ENCODE assay signal across 22 mouse cellular contexts in genomic region chr10:76214161-76214560, GRCm38 (mm10). TPM values are rescaled to one million over a fixed set of nuclear protein-coding genes. Genes with fewer than 3 reads are reported as not detected.
DNase-seq lines count a peak whose midpoint lies in the region; ATAC-seq and TF ChIP-seq lines count a peak whose summit lies in the region.
"Had no signal": no experiment of that assay in that cellular context is flagged by ENCODE, and none has a peak within 500 bp of the region (broad histone marks: within the 10 kb centered on the region; RNA-seq: fewer than 3 reads in every experiment).

No protein-coding gene starts in this region.

- no peak overlapping the region for H3K4me3 ChIP-seq in hindbrain, postnatal 0 days (ENCODE audit: low read length)
- no peak overlapping the region for H3K4me3 ChIP-seq in hindbrain, embryonic 12.5 days
- no peak overlapping the region for H3K4me3 ChIP-seq in midbrain, embryonic 10.5 days
- H3K4me3 ChIP-seq in midbrain, embryonic 16.5 days (ENCODE audit: low read depth, low read length) = no peak overlapping the region
- no peak overlapping the region for H3K4me3 ChIP-seq in stomach, postnatal 0 days (ENCODE audit: low read depth, low read length)
- H3K4me3 ChIP-seq: embryonic facial prominence, embryonic 12.5 days; forebrain, embryonic 15.5 days; heart, embryonic 13.5 days; hindbrain, embryonic 13.5 days had no signal

- peak; percentile 35; the same call in 1 of the 2 replicates for ATAC-seq in hindbrain, postnatal 0 days
- no peak for ATAC-seq in hindbrain, embryonic 12.5 days (ENCODE audit: low FRiP score)
- ATAC-seq in midbrain, embryonic 16.5 days = no peak
- no peak for ATAC-seq in stomach, postnatal 0 days (ENCODE audit: low FRiP score, low TSS enrichment)
- ATAC-seq: forebrain, embryonic 15.5 days; Patski had no signal

- H3K27ac ChIP-seq in hindbrain, postnatal 0 days = no peak overlapping the region
- H3K27ac ChIP-seq in hindbrain, embryonic 12.5 days = no peak overlapping the region
- no peak overlapping the region for H3K27ac ChIP-seq in midbrain, embryonic 10.5 days (replicated peaks)
- no peak overlapping the region for H3K27ac ChIP-seq in midbrain, embryonic 16.5 days (ENCODE audit: low read length)
- H3K27ac ChIP-seq in stomach, postnatal 0 days (replicated peaks) = no peak overlapping the region
- H3K27ac ChIP-seq: embryonic facial prominence, embryonic 12.5 days; forebrain, embryonic 15.5 days; heart, embryonic 13.5 days; hindbrain, embryonic 13.5 days had no signal

- TF ChIP-seq CTCF in hindbrain, postnatal 0 days (IDR thresholded peaks at IDR 0.05; ENCODE audit: low read depth) = no peak
- TF ChIP-seq CTCF in stomach, postnatal 0 days (IDR thresholded peaks at IDR 0.05; ENCODE audit: low read depth) = no peak

- DNase-seq in hindbrain, postnatal 0 days (ENCODE audit: low spot score) = no peak
- peak; percentile 5 for DNase-seq in midbrain, embryonic 10.5 days (ENCODE audit: low spot score)
- DNase-seq in testis, postnatal 10 days (ENCODE audit: low spot score) = peak; percentile 44
- DNase-seq in testis, postnatal 14 days (ENCODE audit: low spot score) = no peak
- DNase-seq in stomach, postnatal 0 days (ENCODE audit: low spot score) = peak; percentile 8
- no peak for DNase-seq in kidney, postnatal 25 days
- DNase-seq: adrenal gland, adult 8-10 months; adrenal gland, postnatal 36 days; cerebellum, adult 11 months; cerebellum, adult 8-10 months; cerebellum, postnatal 14 days; embryo, embryonic 11 days; heart, postnatal 4 days had no signal

- peaks cover 63% of the 10 kb centered on the region for H3K36me3 ChIP-seq in hindbrain, postnatal 0 days (ENCODE audit: insufficient read depth, low read length)
- H3K36me3 ChIP-seq in hindbrain, embryonic 12.5 days = peaks cover 88% of the 10 kb centered on the region
- peaks cover 87% of the 10 kb centered on the region for H3K36me3 ChIP-seq in midbrain, embryonic 10.5 days
- peaks cover 73% of the 10 kb centered on the region for H3K36me3 ChIP-seq in midbrain, embryonic 16.5 days (ENCODE audit: control insufficient read depth, insufficient read depth, low read length)
- peaks cover 17% of the 10 kb centered on the region for H3K36me3 ChIP-seq in stomach, postnatal 0 days (ENCODE audit: control insufficient read depth, insufficient read depth, low read length)

- 96% methylated on average over 4 of the region's 4 CpGs for whole genome bisulfite sequencing in hindbrain, postnatal 0 days
- 92% methylated on average over 4 of the region's 4 CpGs for WGBS in hindbrain, embryonic 12.5 days
- WGBS in midbrain, embryonic 10.5 days = 87% methylated on average over 4 of the region's 4 CpGs
- 97% methylated on average over 4 of the region's 4 CpGs for WGBS in midbrain, embryonic 16.5 days
- WGBS in stomach, postnatal 0 days = 95% methylated on average over 4 of the region's 4 CpGs

- TF ChIP-seq EP300 in stomach, postnatal 0 days (optimal IDR thresholded peaks at IDR 0.05) = no peak

- peaks cover 4% of the 10 kb centered on the region; the same call in 1 of the 2 replicates for H3K9me3 ChIP-seq in hindbrain, postnatal 0 days (ENCODE audit: low read length)
- peaks cover 18% of the 10 kb centered on the region; the same call in 1 of the 2 replicates for H3K9me3 ChIP-seq in hindbrain, embryonic 12.5 days (replicated peaks)
- peaks cover 27% of the 10 kb centered on the region for H3K9me3 ChIP-seq in midbrain, embryonic 10.5 days (replicated peaks)
- H3K9me3 ChIP-seq in midbrain, embryonic 16.5 days (replicated peaks; ENCODE audit: control insufficient read depth, low read length, poor library complexity, severe bottlenecking) = peaks cover 11% of the 10 kb centered on the region
- peaks cover 2% of the 10 kb centered on the region; the same call in 1 of the 2 replicates for H3K9me3 ChIP-seq in stomach, postnatal 0 days (ENCODE audit: control insufficient read depth, low read length)

- H3K4me1 ChIP-seq in hindbrain, postnatal 0 days (ENCODE audit: insufficient read depth, low read length) = no peaks in the 10 kb centered on the region
- H3K4me1 ChIP-seq in hindbrain, embryonic 12.5 days = no peaks in the 10 kb centered on the region
- H3K4me1 ChIP-seq in midbrain, embryonic 10.5 days = no peaks in the 10 kb centered on the region
- no peaks in the 10 kb centered on the region for H3K4me1 ChIP-seq in midbrain, embryonic 16.5 days (ENCODE audit: control insufficient read depth, insufficient read depth, low read length)
- H3K4me1 ChIP-seq in stomach, postnatal 0 days (replicated peaks; ENCODE audit: control insufficient read depth, insufficient read depth) = no peaks in the 10 kb centered on the region
- H3K4me1 ChIP-seq: embryonic facial prominence, embryonic 12.5 days; forebrain, embryonic 15.5 days; heart, embryonic 13.5 days; hindbrain, embryonic 13.5 days had no signal

- H3K27me3 ChIP-seq in hindbrain, postnatal 0 days (ENCODE audit: insufficient read depth, low read length) = no peaks in the 10 kb centered on the region
- no peaks in the 10 kb centered on the region for H3K27me3 ChIP-seq in hindbrain, embryonic 12.5 days
- H3K27me3 ChIP-seq in midbrain, embryonic 10.5 days (ENCODE audit: low read depth, poor library complexity, severe bottlenecking) = no peaks in the 10 kb centered on the region
- H3K27me3 ChIP-seq in midbrain, embryonic 16.5 days (ENCODE audit: control insufficient read depth, insufficient read depth, low read depth, low read length) = no peaks in the 10 kb centered on the region
- no peaks in the 10 kb centered on the region for H3K27me3 ChIP-seq in stomach, postnatal 0 days (ENCODE audit: control insufficient read depth, insufficient read depth, low read length)
- H3K27me3 ChIP-seq: CH12.LX; embryonic facial prominence, embryonic 12.5 days; forebrain, embryonic 15.5 days; heart, embryonic 13.5 days; hindbrain, embryonic 13.5 days; Patski had no signal

- no peak overlapping the region for H3K4me2 ChIP-seq in hindbrain, postnatal 0 days (ENCODE audit: low read depth, low read length)
- no peak overlapping the region for H3K4me2 ChIP-seq in hindbrain, embryonic 12.5 days (replicated peaks)
- H3K4me2 ChIP-seq in midbrain, embryonic 16.5 days (ENCODE audit: low read length) = no peak overlapping the region
- no peak overlapping the region for H3K4me2 ChIP-seq in stomach, postnatal 0 days (replicated peaks; ENCODE audit: low read depth)
- H3K4me2 ChIP-seq: embryonic facial prominence, embryonic 12.5 days; forebrain, embryonic 15.5 days; heart, embryonic 13.5 days; hindbrain, embryonic 13.5 days had no signal

- H3K9ac ChIP-seq in hindbrain, postnatal 0 days (replicated peaks; ENCODE audit: low read length) = no peak overlapping the region
- no peak overlapping the region for H3K9ac ChIP-seq in hindbrain, embryonic 12.5 days
- no peak overlapping the region for H3K9ac ChIP-seq in midbrain, embryonic 16.5 days (ENCODE audit: low read depth, low read length)
- no peak overlapping the region for H3K9ac ChIP-seq in stomach, postnatal 0 days (ENCODE audit: low read length)
- H3K9ac ChIP-seq: embryonic facial prominence, embryonic 12.5 days; forebrain, embryonic 15.5 days; heart, embryonic 13.5 days; hindbrain, embryonic 13.5 days had no signal

RNA-seq across cellular contexts. Expression of gene Prmt2, which starts 23.5 kb away (rescaled TPM):
- 148 and 174 TPM in 2 replicates for total RNA-seq in hindbrain, postnatal 0 days (2014; rRNA removed)
- 245 and 250 TPM in 2 replicates for polyA plus RNA-seq in hindbrain, postnatal 0 days (2015; fragmentation: Nextera tagmentation; extraction: Ambion mirVana)
- 133 and 137 TPM in 2 replicates for polyA plus RNA-seq in hindbrain, embryonic 12.5 days (2016; fragmentation: Nextera tagmentation; extraction: Ambion mirVana)
- 72.6 and 94.9 TPM in 2 replicates for polyA plus RNA-seq in midbrain, embryonic 10.5 days (2016; fragmentation: Nextera tagmentation; extraction: Ambion mirVana)
- polyA plus RNA-seq in midbrain, embryonic 16.5 days (2015; fragmentation: Nextera tagmentation; extraction: Ambion mirVana) = 419 and 423 TPM in 2 replicates
- polyA plus RNA-seq in stomach, postnatal 0 days (2015; fragmentation: Nextera tagmentation; extraction: Ambion mirVana) = 26.3 and 28.0 TPM in 2 replicates

RNA-seq across cellular contexts. Expression of gene S100b, which starts 39.5 kb away (rescaled TPM):
- 13.0 and 22.3 TPM in 2 replicates for total RNA-seq in hindbrain, postnatal 0 days (2014; rRNA removed)
- polyA plus RNA-seq in hindbrain, postnatal 0 days (2015; fragmentation: Nextera tagmentation; extraction: Ambion mirVana) = 25.2 and 26.7 TPM in 2 replicates
- polyA plus RNA-seq in hindbrain, embryonic 12.5 days (2016; fragmentation: Nextera tagmentation; extraction: Ambion mirVana) = 1.4 and 1.6 TPM in 2 replicates
- polyA plus RNA-seq in midbrain, embryonic 10.5 days (2016; fragmentation: Nextera tagmentation; extraction: Ambion mirVana) = not detected in 2 replicates
- polyA plus RNA-seq in midbrain, embryonic 16.5 days (2015; fragmentation: Nextera tagmentation; extraction: Ambion mirVana) = 0.92 and 2.1 TPM in 2 replicates
- 2.1 and 2.6 TPM in 2 replicates for polyA plus RNA-seq in stomach, postnatal 0 days (2015; fragmentation: Nextera tagmentation; extraction: Ambion mirVana)
- total RNA-seq: CH12.LX; common myeloid progenitor, adult 5-6 weeks had no signal

Comparison
In these comparisons a context has a peak if more than half of its experiments do, and no peak if none do; other contexts are left out.
1. DNase-seq: peak in midbrain, embryonic 10.5 days (single experiment), testis, postnatal 10 days (single experiment) and stomach, postnatal 0 days (single experiment); none in hindbrain, postnatal 0 days (single experiment), testis, postnatal 14 days (single experiment) and kidney, postnatal 25 days (0 of 2).